Mouse (Mus musculus): Measurements from ENCODE around the gene Sec1.
A peak's percentile ranks its signal among the peaks of the same experiment; 100 is the strongest.
"Not testable (repeated sequence)": the region's sequence is repeated elsewhere in the genome, so short reads cannot be mapped to it uniquely, and the experiment has no call there.

Sec1 gene

DNA sequence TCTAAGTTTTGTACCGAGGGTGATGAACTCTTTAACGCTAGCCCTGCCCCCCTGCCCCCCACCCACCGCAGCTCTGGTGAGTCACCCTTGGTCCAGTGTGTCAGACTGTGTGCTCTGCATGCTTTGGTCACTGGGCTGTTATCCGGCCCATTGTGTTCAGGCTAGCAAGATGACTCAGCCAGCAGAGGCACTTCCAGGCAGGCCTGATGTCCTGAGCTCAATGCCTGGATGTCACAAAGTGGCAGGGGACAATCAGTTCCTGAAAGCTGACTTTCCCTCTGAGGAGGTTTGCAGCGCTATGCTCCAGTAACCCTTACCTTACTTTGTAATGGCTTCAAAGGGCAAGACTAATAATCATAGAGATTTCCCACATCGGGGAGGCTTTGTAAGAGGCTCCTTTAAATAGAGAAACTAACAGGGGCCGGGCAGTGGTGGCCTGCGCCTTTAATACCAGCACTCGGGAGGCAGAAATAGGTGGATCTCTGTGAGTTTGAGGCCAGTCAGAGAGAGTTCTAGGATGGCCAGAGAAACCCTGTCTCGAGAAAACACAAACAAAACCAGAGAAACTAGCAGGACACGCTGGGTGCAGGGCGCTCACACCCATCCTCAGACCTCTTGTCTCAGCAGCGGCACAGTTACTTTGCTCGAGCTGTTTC lies 14.1 kb downstream of the Sec1 start:
- no peak for DNase-seq (ENCODE audit: low spot score in 2 of 2)

DNA sequence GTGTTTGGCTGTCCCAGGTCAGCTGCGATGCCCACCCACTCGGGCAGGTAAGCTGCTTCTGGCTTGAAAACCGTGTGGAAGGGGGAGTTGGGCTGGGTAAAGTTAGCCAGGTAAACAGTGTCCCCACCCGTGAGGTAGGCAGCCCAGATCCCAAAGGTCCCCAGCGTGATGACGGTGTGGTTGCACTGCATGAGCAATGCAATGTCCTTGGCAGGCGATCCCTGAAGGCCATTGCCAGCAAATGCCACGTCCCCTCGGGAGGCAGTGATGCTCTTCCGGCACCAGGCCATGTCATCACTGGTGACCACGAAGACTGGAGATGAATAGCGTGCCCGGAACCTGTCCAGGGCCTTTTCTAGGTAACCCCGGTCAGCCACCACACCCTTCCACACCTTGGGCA lies 15.7 kb downstream of the Sec1 start:
- no peak for DNase-seq (ENCODE audit: low spot score in 2 of 2)

DNA sequence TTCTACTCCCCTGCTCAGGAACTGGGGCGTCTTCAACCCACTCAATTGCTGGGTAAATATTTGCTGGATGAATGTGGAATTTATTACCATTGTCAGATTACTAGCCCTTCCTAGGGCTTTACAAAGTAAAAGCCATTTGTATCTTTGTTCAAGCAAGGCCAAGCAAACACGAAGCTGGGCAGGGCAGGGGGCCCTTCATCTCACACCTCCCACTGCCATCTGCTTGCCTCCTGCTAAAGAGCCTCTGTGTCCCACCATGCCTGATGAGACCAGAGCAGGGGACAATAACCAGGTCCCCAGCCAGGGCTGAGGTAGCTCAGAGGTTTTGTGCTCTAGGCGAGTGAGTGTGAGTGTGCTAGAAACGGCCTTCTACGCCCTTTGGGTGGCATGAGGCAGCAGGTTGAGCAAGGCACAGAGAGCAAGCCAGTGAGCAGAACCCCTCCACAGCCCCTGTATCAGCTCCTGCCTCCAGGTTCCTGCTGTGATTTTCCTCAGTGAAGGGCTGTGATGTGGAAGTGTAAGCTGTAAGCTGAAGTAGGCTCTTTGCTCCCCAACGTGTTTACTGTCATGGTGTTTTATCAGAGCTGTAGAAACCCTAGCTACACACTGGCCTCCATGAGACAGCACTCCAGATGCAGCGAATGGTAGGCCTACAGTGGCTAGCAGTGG lies 16.4 kb downstream of the Sec1 start:
- no peak for DNase-seq (ENCODE audit: low spot score in 2 of 2)

DNA sequence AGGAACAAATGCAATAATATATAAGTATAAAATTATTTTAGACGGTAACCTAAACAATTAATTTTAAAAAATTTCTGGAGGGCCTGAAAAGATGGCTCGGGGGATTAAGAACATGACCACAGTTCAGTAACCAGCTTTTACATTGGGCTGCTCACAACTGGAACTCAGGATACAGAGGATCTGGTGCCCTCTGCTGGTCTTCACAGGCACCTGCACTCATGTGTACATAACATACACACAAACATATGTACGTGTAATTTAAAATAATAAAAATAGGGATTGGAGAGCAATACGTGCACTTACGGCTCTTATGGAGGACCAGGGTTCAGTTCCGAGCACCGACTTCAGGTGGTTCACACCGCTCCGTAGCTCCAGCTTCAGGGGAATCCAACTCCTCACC lies 25.3 kb downstream of the Sec1 start:
- no peak for DNase-seq (ENCODE audit: low spot score in 2 of 2)

DNA sequence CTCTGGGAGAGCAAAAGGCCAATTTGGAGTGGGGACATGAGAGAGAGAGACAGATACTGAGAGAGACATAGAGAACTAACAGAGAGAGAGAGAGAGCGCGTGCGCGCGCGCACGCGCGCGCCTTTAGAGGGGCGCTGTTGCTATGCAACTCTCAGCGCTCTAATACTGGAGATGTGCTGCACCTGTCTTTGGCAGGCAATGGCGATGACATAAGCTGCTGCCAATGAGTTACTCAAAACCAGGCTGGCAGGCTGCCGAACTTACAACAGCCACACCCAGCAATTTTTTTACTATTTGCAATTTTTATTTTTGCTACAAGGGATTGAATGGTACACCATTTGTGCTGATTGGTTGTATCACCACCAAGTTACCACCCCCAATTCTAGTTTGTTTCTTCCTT lies 26.4 kb downstream of the Sec1 start:
- DNase-seq (ENCODE audit: low spot score in 2 of 2), result no peak

DNA sequence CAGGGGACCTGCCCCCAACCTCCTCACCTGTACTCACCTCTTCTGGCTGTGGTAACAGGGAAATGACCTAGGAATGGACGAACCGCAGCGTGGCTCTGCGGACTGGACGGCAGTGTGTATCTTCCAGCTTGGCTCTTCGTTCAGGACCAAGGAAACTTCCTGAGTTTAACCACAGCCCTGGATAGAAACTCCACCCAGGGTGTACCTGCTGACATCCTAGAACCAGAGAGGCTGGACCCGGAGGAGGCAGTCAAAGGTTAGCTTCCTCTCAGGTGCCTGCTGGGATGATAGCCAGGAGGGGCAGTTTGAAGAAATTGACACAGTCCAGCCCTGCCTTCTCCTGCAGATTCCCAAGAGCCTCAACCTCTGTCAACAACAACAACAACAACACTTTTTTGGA lies 28.0 kb downstream of the Sec1 start, which contains the start of gene Fut2:
TSS of gene Fut2 (minus strand) at position 234 of the 400 bp plus-strand sequence.
- DNase-seq (ENCODE audit: low spot score in 2 of 2), result no peak

DNA sequence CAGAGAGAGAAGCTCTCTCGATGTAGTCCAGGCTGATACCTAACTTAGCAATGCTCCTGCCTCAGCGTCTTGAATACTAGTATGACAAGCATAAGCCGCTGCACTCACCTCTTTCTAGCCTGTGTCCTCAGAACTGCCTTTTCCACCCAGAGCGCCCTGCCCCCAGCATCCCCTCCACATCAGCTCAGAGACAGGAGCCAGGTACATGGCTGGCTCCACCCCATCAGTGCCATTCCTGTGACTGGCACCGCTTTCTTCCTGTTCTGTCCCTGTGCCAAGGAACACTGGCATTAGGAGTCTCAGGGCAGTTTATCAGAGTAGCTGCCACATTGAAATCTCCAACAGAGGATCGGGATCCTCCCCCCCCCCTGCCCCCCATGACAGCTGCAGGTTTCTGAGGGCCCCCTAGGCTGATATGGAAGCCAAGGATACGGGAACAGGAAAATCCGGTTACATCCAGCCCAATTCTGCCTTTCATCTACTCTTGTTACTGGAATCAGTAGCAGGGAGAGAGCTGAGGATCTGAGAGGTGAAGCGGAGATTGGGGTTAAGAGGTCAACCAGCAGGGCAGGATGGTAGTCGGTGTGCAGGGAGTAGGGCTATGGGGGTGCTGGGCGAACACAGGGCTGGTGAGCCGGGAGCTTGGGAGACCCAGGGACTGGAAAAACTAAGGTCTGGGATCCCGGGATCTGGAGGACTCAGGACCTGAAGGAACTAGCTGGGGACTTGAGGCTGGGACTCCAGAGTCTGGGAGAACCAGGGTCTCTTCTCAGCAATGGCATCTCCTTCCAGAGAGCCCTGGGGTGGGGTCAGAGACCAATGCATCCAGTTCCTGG lies 28.7 kb downstream of the Sec1 start:
- DNase-seq (ENCODE audit: low spot score in 2 of 2), result no peak

DNA sequence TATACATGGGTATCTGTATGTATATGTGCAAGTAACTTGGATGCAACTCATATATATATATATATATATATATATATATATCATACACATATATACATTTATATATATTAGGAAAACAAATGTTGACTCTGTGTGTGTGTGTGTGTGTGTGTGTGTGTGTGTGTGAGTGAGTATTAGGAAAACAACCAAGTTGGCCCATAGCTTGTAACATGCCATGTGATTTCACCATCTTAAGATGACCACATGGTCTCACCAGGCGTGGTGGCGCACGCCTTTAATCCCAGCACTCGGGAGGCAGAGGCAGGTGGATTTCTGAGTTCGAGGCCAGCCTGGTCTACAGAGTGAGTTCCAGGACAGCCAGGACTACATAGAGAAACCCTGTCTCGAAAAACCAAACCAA lies 32.5 kb downstream of the Sec1 start:
- DNase-seq (ENCODE audit: low spot score in 2 of 2), result not testable (repeated sequence)

DNA sequence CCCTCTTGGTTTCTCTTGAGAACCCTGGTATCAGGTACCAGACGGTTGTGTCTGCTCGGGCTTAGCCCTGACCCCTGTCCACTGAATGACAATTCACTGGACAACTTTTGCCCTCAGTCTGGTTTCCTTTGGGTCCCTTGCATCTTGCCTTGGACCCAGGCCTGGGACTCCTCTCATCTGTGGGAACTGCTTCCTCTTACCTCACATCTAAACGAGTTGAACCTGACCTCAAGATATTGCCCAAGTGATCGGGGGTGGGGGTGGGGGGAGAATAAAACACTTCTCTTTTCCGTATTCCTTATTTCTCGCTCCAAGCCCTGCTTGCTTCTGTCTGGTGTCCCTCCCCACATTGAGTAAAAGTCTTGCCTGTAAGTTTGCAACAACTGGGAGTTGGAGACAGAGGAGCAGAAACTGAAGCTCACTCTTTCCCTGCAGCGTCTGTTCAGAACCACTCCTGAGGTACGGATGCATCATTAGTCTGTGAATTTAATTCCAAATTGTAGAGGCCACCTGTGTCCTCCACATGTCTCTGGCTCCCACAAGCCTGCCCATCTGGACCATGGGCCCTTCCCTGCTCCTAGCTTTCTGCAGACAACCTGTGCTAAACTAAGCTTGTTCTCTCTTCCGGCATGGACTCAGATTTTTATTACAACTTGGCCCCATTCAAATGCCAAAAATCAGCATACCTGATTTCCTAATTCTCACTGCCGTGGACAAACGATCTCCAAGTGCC lies 33.3 kb downstream of the Sec1 start:
- DNase-seq (ENCODE audit: low spot score in 2 of 2), result no peak

DNA sequence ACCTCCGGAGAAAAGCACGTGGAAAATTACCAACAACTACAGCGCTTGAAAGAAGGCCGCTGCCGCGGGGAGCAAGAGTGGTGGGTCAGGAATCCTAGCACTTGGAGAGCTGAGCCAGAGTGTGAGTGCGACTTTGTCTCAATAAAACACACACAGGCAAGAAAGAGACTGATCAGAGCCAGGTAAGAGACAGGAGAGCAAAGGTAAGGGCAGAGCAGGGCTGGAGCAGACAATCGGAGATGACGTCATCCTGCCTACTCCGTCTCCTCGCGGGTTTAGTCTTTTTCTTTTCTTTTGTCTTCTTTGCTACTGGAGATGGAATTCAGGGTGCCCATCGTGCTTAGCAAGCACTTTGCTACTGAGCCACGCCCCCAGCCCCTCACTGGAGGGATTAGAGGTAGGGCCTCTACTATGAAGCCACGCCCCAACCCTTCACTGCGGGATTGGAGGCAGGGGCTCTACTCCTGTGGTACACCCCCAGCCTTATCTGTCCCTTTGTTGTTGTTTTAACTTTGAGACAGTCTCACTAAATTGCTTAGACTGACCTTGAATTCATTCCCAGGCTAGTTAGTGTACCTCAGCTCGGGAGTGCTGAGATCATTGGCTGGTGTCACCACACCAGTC lies 39.7 kb downstream of the Sec1 start:
- DNase-seq (ENCODE audit: low spot score in 2 of 2), result no peak

DNA sequence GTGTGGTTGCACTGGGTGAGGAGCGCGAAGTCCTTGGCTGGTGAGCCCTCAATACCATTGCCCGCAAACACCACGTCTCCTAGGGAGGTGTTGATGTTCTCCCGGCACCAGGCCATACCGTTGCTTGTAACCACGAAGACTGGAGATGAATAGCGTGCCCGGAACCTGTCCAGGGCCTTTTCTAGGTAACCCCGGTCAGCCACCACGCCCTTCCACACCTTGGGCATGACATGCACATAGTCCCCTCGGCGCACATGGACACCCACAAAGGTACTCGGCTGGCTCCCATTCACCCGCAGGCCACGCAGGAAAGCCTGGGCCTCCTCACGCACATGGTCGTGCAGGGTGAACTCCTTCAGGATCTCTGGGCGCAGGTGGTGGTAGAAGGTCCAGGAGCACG lies 43.7 kb downstream of the Sec1 start:
- DNase-seq (ENCODE audit: low spot score in 2 of 2), result not testable (repeated sequence)

DNA sequence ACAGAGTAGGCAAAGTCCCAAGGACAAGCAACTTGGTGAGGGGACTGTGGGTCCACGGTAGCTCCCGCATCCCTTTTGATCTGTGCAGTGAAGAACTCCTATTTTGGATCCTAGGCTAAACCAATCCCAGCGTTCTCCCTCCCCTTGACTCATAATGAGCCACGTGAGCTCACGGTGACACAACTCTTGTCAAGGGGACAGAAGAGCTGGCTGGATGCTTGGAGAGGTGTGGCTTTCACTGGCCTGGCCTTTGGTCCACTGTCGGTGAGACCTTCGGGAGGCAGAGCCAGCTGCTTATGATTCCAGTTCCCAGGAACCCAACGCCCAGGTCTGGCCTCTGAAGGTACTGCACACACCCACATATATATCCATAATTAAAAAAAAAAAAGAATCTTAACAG lies 44.9 kb downstream of the Sec1 start:
- DNase-seq (ENCODE audit: low spot score in 2 of 2), result no peak

DNA sequence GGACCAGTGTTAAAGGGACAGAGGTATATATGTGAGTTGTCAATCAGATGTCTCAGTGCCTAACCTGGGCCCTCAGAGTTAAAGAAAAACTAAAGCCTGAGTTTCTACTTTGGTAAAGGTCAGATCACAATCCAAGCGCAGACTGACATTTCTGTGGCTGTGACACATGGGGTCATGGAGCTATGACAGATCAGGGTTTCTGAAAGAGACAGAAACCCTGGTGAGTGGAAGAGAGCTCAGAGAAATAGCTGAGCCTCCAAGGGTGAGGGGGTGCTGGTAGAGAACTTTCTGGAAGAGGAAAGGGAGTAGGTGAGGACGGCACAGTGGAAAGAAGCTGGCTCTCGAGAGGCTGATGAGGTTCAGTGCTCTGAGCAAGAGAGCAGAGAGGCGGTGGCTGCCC lies 47.5 kb downstream of the Sec1 start:
- DNase-seq (ENCODE audit: low spot score in 2 of 2), result no peak

DNA sequence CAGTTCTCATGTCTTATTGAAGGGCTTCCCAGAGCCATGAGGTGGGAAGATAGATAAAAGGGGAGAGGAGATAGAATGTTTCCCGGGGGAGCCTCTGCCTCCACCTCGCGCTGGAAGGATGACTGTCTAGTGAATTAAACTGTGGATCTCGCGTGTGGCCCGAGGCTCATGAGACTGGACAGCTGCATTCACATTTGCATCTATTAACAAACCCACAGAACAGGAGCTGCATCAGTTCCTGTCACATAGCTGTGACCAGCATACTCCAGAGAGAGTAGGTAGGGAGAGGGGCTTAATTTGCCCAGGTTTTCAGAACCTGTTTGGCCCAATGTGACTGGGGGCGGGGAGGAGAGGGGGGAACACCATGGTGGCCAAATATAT lies 48.6 kb downstream of the Sec1 start:
- DNase-seq (ENCODE audit: low spot score in 2 of 2), result no peak

DNA sequence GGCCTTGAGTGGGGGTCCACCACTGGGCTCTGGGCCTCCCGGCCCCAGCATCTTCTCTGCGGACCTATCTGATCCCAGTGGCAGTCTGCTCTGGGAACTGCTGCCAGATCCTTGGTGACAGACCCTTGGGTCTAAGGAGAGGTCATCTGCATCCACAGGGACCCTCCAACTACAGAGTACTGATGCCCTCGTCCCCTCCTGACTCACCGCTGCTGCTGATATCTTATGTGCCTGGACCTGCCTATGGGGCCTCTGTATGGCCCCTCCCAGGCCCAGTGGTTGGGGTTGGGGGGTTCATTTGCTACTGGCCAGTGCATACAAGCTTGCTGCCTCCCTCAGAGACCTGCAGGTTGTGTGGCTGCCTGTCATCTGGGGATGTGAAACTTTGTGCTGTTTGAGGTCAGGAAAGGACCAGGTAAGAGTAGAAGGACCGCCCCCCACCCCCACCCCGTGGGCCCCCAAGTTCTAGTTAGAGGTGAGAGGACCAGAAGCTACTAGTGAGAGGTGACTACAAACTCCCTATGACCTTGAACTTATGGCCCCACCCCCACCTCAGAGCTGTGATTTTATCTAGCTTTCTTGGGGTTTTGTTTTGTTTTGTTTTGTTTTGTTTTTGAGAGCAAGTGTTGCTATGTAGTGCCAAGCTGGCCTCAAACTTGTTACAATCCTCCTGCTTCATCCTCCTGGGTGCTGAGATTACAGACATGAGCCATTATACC lies 49.2 kb downstream of the Sec1 start:
- DNase-seq (ENCODE audit: low spot score in 2 of 2), result no peak

DNA sequence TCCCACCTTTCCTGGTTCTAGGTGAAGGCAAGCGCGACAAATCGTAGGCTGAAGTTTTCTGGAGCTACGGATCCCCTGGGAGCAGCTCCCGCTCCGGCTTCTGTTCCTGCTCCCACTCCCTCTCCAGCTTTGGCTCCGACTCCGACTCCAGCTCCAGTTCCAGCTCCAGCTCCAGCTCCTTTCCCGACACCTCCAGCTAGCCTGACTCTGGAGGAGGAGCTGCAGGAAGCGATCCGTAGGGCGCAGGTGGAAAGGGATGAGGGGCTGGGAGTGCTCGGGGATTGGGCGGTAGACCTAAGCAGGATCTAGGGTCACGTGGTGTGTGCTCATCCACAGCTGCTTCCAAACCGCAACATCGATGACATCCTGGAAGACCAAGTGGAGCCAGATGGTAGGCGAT lies 50.0 kb downstream of the Sec1 start:
- DNase-seq (ENCODE audit: low spot score in 2 of 2), result peak; percentile 48 to 73

DNA sequence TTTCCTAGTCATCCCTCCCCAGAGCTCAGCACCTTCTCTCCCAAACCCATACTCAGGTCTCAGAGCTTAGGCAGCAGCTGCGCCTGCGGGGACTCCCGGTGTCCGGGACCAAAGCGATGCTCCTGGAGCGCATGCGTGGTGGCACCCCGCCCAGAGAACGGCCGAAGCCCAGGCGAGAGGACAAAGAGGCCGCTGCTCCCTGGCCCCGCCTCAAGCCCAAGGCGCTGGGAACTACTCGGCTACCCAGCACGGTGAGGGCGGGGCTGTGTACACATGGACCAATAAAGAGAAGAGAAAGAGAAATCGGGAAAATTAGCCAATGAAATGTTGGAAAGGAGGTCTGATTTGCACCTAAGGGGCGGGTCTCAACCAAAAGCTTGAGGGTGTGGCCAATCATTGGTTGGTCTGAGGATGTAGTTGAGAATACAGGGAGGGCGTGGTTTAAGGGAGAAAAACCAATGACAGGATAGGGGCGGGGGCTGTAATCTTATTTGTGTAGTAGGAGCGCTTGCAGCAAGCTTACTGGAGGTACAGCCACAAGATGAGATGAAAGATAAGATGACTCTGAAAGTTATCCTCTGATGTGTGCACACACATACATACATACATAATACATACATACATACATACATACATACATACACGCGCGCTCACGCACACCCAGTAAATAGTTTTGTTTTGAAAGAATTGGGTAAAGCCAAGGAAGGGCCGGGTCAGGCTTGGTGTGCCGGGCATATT lies 50.6 kb downstream of the Sec1 start:
- DNase-seq (ENCODE audit: low spot score in 2 of 2), result peak; percentile 89 to 92

DNA sequence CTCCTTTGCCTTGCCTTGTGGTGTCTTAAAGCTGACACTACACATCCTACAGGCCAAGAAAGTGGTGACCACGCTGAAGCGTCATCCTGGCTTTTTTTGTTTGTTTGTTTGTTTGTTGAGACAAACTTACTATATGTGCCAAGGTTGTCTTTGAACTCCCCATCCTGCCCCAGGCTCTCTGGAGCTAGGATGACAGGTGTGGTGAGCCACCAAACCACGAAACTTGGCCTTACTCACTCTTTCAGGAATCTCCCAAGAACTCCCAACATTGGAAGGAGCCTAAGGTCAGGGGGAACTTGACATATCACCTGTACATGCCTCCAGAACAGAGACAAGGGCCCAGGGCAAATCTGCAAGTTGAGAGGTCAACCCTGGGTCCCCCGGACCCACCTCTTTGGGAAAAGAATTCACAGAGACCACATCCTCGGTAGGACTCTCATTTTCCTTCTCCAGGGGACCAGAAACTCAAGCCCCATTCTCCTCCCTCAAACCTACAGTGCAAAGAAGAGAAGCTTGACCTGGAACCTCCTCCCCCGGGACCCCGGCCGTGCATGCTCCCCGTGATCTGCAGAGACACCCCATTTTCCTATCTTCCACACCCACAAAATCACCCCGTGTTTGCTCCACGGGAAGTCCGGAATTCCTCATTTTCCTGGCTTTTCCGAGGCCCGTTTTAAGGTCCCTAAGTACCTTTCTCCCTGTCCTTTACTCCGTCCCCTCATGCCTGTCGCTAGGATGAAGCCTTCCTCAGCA lies 51.5 kb downstream of the Sec1 start:
- no peak for DNase-seq (ENCODE audit: low spot score in 2 of 2)

DNA sequence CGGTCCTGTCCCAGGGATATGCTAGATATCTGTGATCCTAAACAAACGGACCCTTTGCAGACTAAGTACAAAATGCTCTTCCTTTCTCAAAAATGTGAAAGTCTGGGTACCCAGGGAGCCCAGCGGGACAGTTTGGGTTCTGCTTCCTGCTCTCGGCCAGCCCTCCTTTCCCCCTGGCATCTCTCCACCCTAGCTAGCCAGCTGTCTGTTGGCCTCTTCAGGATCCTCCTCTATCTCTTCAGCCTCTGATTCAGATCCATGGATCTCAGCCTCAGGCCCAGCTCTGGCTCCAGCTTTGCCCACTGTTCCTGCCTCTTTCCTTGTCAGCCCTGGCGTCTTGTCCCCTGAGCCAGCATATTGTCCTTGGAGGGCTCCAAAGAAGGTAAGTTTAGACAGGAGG lies 52.1 kb downstream of the Sec1 start:
- no peak for DNase-seq (ENCODE audit: low spot score in 2 of 2)

Measured in right cerebral cortex, postnatal 36 days (tissue).